Mouse (Mus musculus): Measurements from ENCODE around the gene BC025920.
A peak's percentile ranks its signal among the peaks of the same experiment; 100 is the strongest.

Gene BC025920

GRCm38 (mm10) chr10:81642648-81643448 lies 36.8 kb downstream of the BC025920 start:
- DNase-seq, result no peak

DNA sequence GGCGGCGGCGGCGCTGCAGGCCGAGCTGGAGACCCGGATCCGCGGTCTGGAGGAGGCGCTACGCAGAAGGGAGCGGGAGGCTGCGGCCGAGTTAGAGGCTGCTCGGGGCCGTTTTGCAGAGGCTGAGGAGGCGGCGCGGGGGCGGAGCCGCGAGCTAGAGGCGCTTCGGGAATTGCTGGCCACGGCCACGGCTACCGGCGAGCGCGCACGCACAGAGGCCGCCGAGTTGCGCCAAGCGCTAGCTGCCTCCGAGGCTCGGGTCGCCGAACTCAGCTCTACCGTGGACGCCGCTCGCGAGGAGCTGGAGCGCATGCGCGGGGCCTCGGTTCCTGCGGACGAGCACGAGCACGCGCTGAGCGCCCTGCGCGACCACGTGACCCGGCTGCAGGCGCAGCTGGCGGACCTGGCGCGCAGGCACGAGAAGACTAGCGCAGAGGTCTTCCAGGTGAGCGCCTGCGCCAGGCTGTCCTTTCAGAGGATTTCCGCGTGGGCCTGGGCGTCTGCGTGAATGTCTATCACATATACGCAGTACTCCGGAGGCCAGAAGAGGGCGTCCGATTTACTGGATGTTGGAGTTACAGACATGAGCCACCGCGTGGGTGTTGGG lies 37.5 kb downstream of the BC025920 start:
- peak; percentile 95 to 96 for DNase-seq

- no peak for DNase-seq
These were observed 38.1 kb downstream of the BC025920 start for GRCm38 (mm10) chr10:81644162-81644561.

DNA sequence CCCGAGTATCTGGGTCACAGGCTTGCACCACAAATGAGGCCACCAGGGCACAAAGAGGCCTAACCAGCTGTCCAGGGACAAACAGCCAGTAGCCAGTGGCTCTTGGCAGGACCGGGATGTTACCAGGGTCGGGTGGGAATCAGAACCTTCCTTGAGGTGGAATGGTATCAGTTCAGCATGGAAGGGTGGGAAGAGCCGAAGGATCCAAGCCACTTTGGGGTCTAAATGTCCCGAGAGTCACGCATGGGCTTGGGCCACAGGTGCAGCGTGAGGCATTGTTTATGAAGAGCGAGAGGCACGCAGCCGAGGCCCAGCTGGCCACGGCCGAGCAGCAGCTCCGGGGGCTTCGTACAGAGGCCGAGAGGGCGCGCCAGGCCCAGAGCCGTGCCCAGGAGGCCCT lies 38.6 kb downstream of the BC025920 start:
- peak in 1 of 2 experiments; percentile 3 for DNase-seq

DNA sequence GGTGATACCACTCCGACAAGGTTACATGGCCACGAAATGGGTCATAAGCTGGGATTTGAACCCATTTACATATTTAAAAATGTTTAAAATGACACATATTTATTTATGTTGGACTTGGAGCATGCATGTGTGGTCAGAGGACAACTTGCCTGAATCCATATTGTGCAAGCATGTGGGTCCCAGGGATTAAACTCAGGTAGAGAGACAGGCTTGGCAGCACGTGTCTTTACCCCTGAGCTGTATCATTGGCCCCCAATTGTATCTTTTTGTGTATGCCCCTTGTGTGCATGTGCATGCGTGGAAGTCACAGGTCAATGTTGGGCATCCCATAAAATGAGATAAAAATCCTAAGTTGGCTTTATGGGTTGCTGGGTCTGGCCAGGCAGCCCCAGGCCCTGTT lies 39.3 kb downstream of the BC025920 start:
- DNase-seq, result no peak

DNA sequence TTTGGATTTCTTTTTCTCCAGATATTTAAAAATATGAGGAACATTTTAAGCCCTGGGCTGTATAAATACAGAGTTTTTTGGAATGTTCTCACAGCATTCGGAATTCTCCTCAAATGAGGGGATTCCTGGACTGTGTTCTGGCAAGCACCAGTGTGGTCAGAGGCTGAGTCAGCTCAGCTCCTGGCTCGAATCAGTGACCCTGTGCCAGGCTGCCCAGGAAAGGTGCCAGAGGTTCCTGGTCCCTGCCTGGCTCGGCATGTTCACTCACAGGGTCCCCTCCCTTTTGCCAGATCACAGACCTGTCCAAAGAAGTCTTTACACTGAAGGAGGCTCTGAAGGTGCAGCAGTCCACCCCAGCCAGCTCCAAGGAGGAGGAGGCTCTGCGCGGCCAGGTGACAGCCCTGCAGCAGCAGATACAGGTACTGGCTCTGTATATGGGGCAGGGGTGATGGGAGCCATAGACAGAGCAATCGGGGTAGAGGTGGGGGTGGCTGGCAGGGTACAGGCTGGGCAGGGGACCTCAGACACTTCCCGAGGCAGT lies 40.0 kb downstream of the BC025920 start:
- DNase-seq, result no peak

- peak; percentile 87 to 90 for DNase-seq
These were observed 43.0 kb downstream of the BC025920 start, which contains the start of gene Gm10778 for GRCm38 (mm10) chr10:81648803-81649775. Gm10778 (plus strand) TSS chr10:81649059.

- DNase-seq, result no peak
These were observed 49.1 kb downstream of the BC025920 start for GRCm38 (mm10) chr10:81655178-81655577.

DNA sequence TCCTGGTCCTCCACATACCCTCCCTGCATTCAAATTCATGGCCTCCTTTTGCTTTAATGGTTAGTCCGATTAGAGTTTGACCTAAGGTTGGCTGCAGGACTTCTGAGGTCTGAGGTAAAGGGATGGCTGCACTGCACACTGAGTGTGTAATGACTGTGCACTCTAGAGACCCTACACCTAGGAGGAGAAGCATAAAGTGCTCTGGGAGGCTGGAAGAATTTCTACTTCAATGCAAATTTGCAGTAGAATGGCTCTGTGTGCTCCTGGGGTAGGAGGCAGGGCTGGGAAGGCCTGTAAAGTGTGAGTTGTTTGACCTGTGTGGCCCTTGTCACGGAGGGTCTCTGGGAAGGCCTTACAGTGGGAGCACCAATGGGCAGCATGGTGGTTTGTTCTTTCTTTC lies 50.1 kb downstream of the BC025920 start:
- no peak for DNase-seq
